Mouse (Mus musculus): ENCODE measurements around the gene Ptprk.

DNA sequence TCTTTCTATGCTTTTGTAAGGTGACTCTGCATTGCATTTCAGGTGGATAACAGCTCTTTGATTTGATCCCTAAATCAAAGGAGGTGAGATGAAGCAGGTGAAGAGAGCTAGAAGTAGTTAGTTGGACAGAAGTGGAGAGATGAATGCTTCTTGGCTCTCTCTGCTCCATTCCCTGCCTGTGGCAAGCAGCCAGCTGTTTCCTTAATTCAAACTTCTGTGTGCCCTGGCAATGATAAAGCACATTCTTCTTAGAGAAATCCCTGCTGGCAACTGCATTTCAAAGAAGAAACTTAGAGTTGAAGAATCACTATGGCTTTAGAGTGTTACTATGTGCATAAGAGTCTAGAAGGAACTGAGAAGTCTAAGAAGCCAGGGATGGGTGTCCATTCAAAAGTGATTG is 89.6 kb downstream of the Ptprk start:
- TF ChIP-seq CTCF (IDR thresholded peaks at IDR 0.05) (no peak), EP300 (IDR thresholded peaks at IDR 0.05) (no peak)

All from lung, postnatal 0 days (tissue).